Mouse (Mus musculus) hindbrain, embryonic 14.5 days (tissue): ENCODE results near the gene Kcnc4. TPM values are rescaled to one million over a fixed set of nuclear protein-coding genes. Genes with fewer than 3 reads are reported as not detected.

ENCODE experiments used
- ATAC-seq: fragments of 200-750 bp; cut with Nextera tagmentation; 2 replicates; pipeline ENCODE4 v1.8.0; 2017; ENCODE audit warnings: moderate number of reproducible peaks, mild to moderate bottlenecking, moderate TSS enrichment, moderate library complexity; ENCODE audit not compliant: low FRiP score
- DNase-seq: peaks from one replicate; pipeline ENCODE4 v3.0.0-alpha.2; 2015; ENCODE audit warnings: low spot score
- H3K27ac ChIP-seq: fragments of 300-500 bp; sonication (generic); 2 replicates; pipeline ENCODE4 v1.5.1; 2014; ENCODE audit warnings: mild to moderate bottlenecking, moderate library complexity
- H3K27me3 ChIP-seq: fragments of 300-500 bp; sonication (generic); 2 replicates; pipeline ENCODE4 v1.6.1; 2014; ENCODE audit warnings: mild to moderate bottlenecking, low read length, mixed read lengths; ENCODE audit not compliant: control insufficient read depth, insufficient read depth
- H3K36me3 ChIP-seq: fragments of 300-500 bp; sonication (generic); replicated peaks from 2 replicates; pipeline ENCODE4 v1.6.1; 2014; ENCODE audit not compliant: control insufficient read depth, insufficient read depth
- H3K4me1 ChIP-seq: fragments of 300-500 bp; sonication (generic); replicated peaks from 2 replicates; pipeline ENCODE4 v1.6.1; 2014; ENCODE audit warnings: antibody characterized with exemption, low read length, mixed read lengths; ENCODE audit not compliant: control insufficient read depth, insufficient read depth
- H3K4me2 ChIP-seq: fragments of 300-500 bp; sonication (generic); replicated peaks from 2 replicates; pipeline ENCODE4 v1.6.1; 2014; ENCODE audit warnings: mild to moderate bottlenecking, moderate library complexity
- H3K4me3 ChIP-seq: fragments of 300-500 bp; sonication (generic); replicated peaks from 2 replicates; pipeline ENCODE4 v1.5.1; 2014; ENCODE audit warnings: mild to moderate bottlenecking, low read length
- H3K9ac ChIP-seq: fragments of 300-500 bp; sonication (generic); 2 replicates; pipeline ENCODE4 v1.6.1; 2014
- H3K9me3 ChIP-seq: fragments of 300-500 bp; sonication (generic); 2 replicates; pipeline ENCODE4 v1.6.1; 2016; ENCODE audit warnings: low read length; ENCODE audit not compliant: control insufficient read depth
- WGBS: fragments of 180-500 bp; shearing (Covaris S2); extraction: QIAGEN DNeasy Blood & Tissue Kit; methylation state at CpG from one replicate; pipeline ENCODE4 v1.1.7; 2014; 5-methylcytosine and 5-hydroxymethylcytosine counted together
- polyA plus RNA-seq: library from polyadenylated mRNA; unstranded; fragments of >200 nt; fragmentation: Nextera tagmentation; extraction: Ambion mirVana; gene quantifications from 2 replicates; pipeline ENCODE4 v1.2.1, GENCODE M21; 2014

Kcnc4 gene
- polyA plus RNA-seq = 7.9 and 11.8 TPM in 2 replicates

DNA sequence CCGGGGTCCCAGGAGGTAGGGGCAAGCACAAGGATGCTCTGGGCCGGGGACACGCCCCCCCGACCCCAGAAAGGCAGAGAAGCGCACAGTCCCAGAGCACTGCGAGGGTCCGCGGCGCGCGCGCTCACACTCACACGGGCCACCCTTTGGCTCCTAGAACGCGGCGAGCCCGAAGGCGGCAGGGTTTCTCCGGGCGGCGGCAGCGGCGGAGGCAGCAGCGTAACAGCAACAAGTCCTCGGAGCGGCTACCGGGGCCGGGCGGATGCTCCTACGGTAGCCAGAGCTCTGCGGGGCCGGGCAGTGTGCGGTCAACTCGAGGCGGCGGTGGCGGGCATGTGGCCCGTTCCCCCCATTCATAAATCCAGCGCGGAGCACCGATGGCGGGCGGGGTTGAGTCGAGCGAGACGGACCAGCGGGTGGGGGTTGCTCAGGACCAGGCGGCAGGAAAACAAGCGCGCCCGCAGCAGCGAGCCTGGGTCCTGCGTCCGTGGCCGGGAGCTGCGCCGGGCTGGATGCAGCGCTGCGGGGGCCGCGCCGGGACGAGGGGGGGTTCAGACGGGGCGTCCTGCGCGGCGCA is at the start of gene Kcnc4:
Gene Kcnc4 (minus strand): TSS at position 357 of the 577 bp plus-strand sequence.
- Histone ChIP-seq H3K27me3 (peaks cover 81% of the 10 kb centered on the region), H3K9me3 (no peaks in the 10 kb centered on the region), H3K36me3 (no peaks in the 10 kb centered on the region), H3K4me2 (peak within 1 kb of the TSS; percentile 99), H3K9ac (peak within 1 kb of the TSS; percentile 80), H3K27ac (no peak within 1 kb of the TSS), H3K4me1 (peaks cover 7% of the 10 kb centered on the region; the same call in 1 of the 2 replicates), H3K4me3 (peak within 1 kb of the TSS; percentile 67)
- ATAC-seq (peak; percentile 39), DNase-seq (no peak)
- under 1% methylated on average over 65 of the region's 68 CpGs for WGBS

GRCm38 (mm10) chr3:107508696-107509095 is 49.3 kb upstream of the Kcnc4 start:
- H3K4me2 ChIP-seq = no peak overlapping the region
- ATAC-seq = no peak

GRCm38 (mm10) chr3:107507966-107508365 is 48.6 kb upstream of the Kcnc4 start:
- H3K4me3 ChIP-seq = no peak overlapping the region
- no peak overlapping the region for H3K27ac ChIP-seq
- DNase-seq = no peak
- no peak for ATAC-seq
- peaks cover 19% of the 10 kb centered on the region for H3K4me1 ChIP-seq
- no peak overlapping the region for H3K4me2 ChIP-seq
- H3K36me3 ChIP-seq = no peaks in the 10 kb centered on the region
- 84% methylated on average over 9 of the region's 9 CpGs for WGBS
- H3K9ac ChIP-seq = no peak overlapping the region
- H3K27me3 ChIP-seq = no peaks in the 10 kb centered on the region
- H3K9me3 ChIP-seq = no peaks in the 10 kb centered on the region

More at GRCm38 (mm10) chr3:107508696-107509095, 49.3 kb upstream of the Kcnc4 start:
- WGBS = 84% methylated on average over 8 of the region's 8 CpGs
- no peak for DNase-seq
- Histone ChIP-seq H3K9ac (no peak overlapping the region), H3K4me3 (no peak overlapping the region), H3K36me3 (no peaks in the 10 kb centered on the region), H3K27me3 (no peaks in the 10 kb centered on the region; the same call in 1 of the 2 replicates), H3K4me1 (peaks cover 19% of the 10 kb centered on the region), H3K27ac (no peak overlapping the region), H3K9me3 (no peaks in the 10 kb centered on the region)

DNA sequence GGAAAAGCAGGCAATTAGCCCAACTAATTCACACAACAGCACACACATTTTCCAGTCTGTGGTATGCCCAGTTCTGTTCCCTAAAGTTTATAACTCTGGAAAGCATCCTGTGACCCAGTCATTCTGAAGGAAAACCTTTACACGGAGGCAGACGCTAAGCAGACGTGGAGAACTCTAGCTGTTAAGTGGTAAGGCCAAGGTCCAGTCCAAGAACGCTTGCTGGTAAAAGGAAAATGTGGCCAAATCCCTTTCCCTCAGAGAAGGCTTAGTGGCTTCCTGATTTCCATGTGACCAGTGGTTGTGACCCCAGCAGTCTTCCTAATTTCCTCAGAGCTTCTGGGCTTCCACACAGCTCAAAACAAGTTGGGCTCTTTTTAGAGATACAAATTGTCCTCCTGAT is 47.2 kb upstream of the Kcnc4 start:
- DNase-seq = no peak
- no peak overlapping the region for H3K4me2 ChIP-seq
- no peak overlapping the region for H3K9ac ChIP-seq
- H3K27ac ChIP-seq = no peak overlapping the region
- no peak for ATAC-seq
- no peaks in the 10 kb centered on the region for H3K27me3 ChIP-seq
- no peaks in the 10 kb centered on the region for H3K36me3 ChIP-seq
- H3K4me3 ChIP-seq = no peak overlapping the region
- H3K4me1 ChIP-seq = peaks cover 31% of the 10 kb centered on the region
- H3K9me3 ChIP-seq = no peaks in the 10 kb centered on the region
- 69% methylated on average over 4 of the region's 4 CpGs for WGBS

DNA sequence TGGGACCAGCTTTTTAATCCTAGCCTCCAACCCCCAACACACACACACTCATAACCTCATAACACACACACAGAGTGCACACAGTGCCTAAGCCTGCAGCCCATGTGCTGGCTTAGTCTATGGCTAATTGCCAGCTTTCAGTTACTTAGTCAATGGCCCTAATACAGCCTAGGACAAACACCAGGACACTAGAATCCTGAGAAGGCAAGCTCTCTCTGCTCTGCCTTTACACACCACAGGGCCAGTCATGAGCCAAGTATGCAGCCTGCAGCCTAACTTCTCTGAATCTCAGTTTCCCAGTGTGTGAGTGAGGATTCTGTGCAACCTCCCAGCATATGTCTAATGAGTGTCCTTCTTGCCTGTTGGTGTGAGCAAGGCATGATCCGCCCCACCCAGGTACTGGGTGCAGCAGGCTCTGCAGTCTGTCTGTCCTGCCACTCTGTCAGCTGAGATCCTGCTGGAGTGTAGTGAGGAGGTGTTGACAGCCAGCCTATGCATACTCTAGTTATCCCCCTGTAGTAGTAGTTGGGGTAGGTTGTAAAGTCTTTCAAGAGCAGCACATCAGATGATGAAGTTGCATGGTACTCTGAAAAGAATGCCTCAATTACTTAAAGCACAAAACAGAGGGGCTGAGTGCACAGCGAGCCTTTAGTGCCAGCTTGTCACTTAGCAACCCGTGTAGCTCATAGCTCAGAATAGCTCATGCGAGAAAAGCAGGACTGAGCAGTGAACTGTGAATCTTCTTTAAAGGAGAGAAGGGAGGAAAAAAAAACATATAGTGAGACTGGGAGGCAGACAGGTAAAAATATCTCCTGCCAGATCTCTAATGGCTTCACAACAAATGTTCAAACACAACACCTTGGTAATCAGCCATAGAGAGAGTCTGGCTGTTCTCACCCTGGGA is 46.4 kb upstream of the Kcnc4 start:
- WGBS = 18% methylated on average over 4 of the region's 4 CpGs

DNA sequence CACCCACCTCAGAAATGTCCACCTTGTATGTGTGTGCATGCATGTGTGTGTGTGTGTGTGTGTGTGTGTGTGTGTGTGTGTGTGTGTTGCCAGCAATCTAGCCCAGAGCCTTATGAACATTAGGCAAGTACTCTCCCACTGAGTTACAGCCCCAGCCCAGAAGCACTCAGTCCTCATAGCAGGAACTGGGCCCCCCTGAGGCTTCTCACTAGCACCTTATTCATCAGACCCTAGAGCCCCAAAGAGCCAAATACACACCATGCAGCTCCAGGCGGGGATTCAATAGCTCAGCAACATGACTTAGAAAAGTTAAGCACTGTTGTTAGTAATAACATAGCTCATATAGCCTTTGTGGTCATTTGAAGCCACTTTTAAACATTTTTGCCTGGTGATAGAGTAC is 45.2 kb upstream of the Kcnc4 start:
- H3K4me1 ChIP-seq = peaks cover 35% of the 10 kb centered on the region
- 87% methylated on average over 1 of the region's 1 CpGs for WGBS
- ATAC-seq = no peak

More for the DNA sequence above, 46.4 kb upstream of the Kcnc4 start:
- no peak for DNase-seq
- no peak overlapping the region for H3K27ac ChIP-seq
- no peaks in the 10 kb centered on the region for H3K9me3 ChIP-seq
- no peaks in the 10 kb centered on the region for H3K36me3 ChIP-seq
- no peaks in the 10 kb centered on the region for H3K27me3 ChIP-seq
- peaks cover 35% of the 10 kb centered on the region for H3K4me1 ChIP-seq
- no peak overlapping the region for H3K9ac ChIP-seq
- H3K4me3 ChIP-seq = no peak overlapping the region
- H3K4me2 ChIP-seq = no peak overlapping the region
- ATAC-seq = peak; percentile 36; the same call in 1 of the 2 replicates

GRCm38 (mm10) chr3:107503716-107504115 is 44.4 kb upstream of the Kcnc4 start:
- H3K27me3 ChIP-seq = no peaks in the 10 kb centered on the region
- H3K4me2 ChIP-seq = no peak overlapping the region
- DNase-seq (no peak), ATAC-seq (no peak)
- WGBS = 67% methylated on average over 2 of the region's 2 CpGs
- H3K4me1 ChIP-seq = peaks cover 35% of the 10 kb centered on the region
- no peak overlapping the region for H3K27ac ChIP-seq
- no peak overlapping the region for H3K9ac ChIP-seq
- H3K36me3 ChIP-seq = 0 out of 2 replicates have a peak, but pooled peaks cover 5% of the 10 kb centered on the region
- no peak overlapping the region for H3K4me3 ChIP-seq
- H3K9me3 ChIP-seq = no peaks in the 10 kb centered on the region

More for the DNA sequence above, 45.2 kb upstream of the Kcnc4 start:
- Histone ChIP-seq H3K9ac (no peak overlapping the region), H3K9me3 (no peaks in the 10 kb centered on the region), H3K27me3 (no peaks in the 10 kb centered on the region), H3K4me3 (no peak overlapping the region), H3K27ac (no peak overlapping the region), H3K36me3 (0 out of 2 replicates have a peak, but pooled peaks cover 2% of the 10 kb centered on the region), H3K4me2 (no peak overlapping the region)
- no peak for DNase-seq

DNA sequence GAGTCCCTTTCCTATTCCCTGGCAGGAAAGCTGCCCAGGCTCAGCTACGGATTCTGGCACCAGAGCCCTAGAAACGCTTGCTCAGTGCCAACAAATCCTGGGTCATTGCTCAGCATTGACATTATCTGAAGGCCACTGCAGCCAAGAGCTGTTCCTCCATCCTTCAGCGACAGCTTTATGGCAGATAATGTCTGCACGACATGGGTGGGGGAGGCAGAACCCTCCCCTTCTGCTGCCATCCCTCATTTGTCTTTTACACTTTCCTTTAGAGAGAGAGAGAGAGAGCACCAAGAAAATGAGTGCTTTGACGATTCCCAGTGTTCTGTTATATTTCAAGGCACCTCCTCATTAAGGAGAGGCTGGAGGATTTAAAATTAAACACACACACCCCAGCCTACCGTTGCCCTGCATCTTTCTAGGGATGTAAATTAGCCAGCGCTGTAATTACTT is 42.4 kb upstream of the Kcnc4 start:
- Histone ChIP-seq H3K4me2 (no peak overlapping the region), H3K9me3 (no peaks in the 10 kb centered on the region), H3K27ac (peak overlapping the region; percentile 70), H3K36me3 (0 out of 2 replicates have a peak, but pooled peaks cover 5% of the 10 kb centered on the region), H3K9ac (0 out of 2 replicates have a peak overlapping the region, but pooled peaks have one; percentile 9), H3K27me3 (no peaks in the 10 kb centered on the region), H3K4me1 (peaks cover 37% of the 10 kb centered on the region), H3K4me3 (no peak overlapping the region)
- WGBS = 35% methylated on average over 7 of the region's 7 CpGs
- DNase-seq = peak; percentile 59
- ATAC-seq = peak; percentile 37; the same call in 1 of the 2 replicates

GRCm38 (mm10) chr3:107500301-107500700 is 40.9 kb upstream of the Kcnc4 start:
- WGBS = 96% methylated on average over 11 of the region's 11 CpGs
- no peaks in the 10 kb centered on the region for H3K9me3 ChIP-seq
- no peaks in the 10 kb centered on the region for H3K27me3 ChIP-seq
- no peak overlapping the region for H3K9ac ChIP-seq
- peaks cover 33% of the 10 kb centered on the region for H3K4me1 ChIP-seq
- DNase-seq = no peak
- H3K4me2 ChIP-seq = no peak overlapping the region
- no peak overlapping the region for H3K4me3 ChIP-seq
- H3K36me3 ChIP-seq = 0 out of 2 replicates have a peak, but pooled peaks cover 5% of the 10 kb centered on the region
- no peak for ATAC-seq
- no peak overlapping the region for H3K27ac ChIP-seq
